ENCODE assay signal across 8 mouse cellular contexts in the genomic region with DNA sequence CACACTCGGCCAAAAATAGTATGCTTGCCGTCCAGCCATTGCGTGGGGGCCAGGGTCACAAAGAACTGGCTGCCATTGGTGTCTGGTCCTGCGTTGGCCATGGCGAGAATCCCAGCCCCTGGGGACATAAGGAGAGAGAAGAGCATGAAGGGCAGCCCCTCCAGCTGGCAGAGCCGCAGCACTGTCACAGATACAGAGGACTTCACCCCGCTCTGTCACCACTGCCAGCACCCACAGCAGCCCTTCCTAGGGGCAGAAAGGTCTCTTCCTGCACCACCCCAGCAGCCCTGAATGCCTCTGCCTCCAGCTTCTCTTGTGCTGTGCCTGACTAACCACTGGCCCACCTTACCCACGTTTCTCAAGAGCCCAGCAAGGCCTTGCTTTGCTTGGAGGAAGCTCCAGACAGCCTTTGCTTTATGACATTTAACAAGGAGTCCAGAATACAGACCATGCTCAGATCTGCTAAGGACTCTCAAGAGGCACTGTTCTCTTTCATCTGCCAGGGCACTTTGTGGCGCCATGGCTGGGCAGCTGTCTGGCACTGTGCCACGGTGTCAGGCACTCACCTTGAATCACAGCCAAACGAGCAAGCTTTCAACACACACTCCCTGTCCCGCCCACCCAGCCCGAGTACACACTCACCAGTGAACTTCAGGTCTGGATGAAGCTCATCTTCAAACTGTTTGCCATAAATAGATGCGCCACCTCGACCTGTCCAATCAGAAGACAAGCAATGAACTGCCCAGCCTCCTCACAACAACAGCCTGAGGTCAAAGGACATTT. TPM values are rescaled to one million over a fixed set of nuclear protein-coding genes. Genes with fewer than 3 reads are reported as not detected.
DNase-seq lines count a peak whose midpoint lies in the region; ATAC-seq and TF ChIP-seq lines count a peak whose summit lies in the region.

No protein-coding gene starts in this region.

- intact Hi-C loops in left cerebral cortex, adult 2 months (cut with DNase I): no loop called here

- no peak for DNase-seq in neural tube, embryonic 10.5 days (ENCODE audit: extremely low spot score, low spot score)
- peak; percentile 73 for DNase-seq in gastrocnemius, postnatal 10 days
- DNase-seq in kidney, adult 18-20 months: peak; percentile 84
- peak; percentile 86 to 92 for DNase-seq in lung, postnatal 4 days
- DNase-seq in left cerebral cortex, adult 2 months (ENCODE audit: extremely low spot score in 1 of 2, low spot score in 2 of 2): no peak
- no peak for DNase-seq in thymus, postnatal 0 days (ENCODE audit: low spot score)
- DNase-seq in cerebellum, adult 8-10 months: no peak

- H3K4me2 ChIP-seq in neural tube, embryonic 13.5 days: no peak overlapping the region

- H3K9me3 ChIP-seq in neural tube, embryonic 13.5 days: no peaks in the 10 kb centered on the region

- 0 out of 2 replicates have a peak overlapping the region, but pooled peaks have one; percentile 22 for H3K9ac ChIP-seq in neural tube, embryonic 13.5 days

- TF ChIP-seq CTCF in left cerebral cortex, adult 2 months (IDR thresholded peaks at IDR 0.05): no peak

- peaks cover 51% of the 10 kb centered on the region for H3K36me3 ChIP-seq in neural tube, embryonic 13.5 days

- peak overlapping the region; percentile 79 for H3K27ac ChIP-seq in neural tube, embryonic 13.5 days (replicated peaks)
- no peak overlapping the region for H3K27ac ChIP-seq in left cerebral cortex, adult 2 months

- no peak for ATAC-seq in neural tube, embryonic 13.5 days (ENCODE audit: low read depth)

- H3K27me3 ChIP-seq in neural tube, embryonic 13.5 days: no peaks in the 10 kb centered on the region

- peaks cover 32% of the 10 kb centered on the region for H3K4me1 ChIP-seq in neural tube, embryonic 13.5 days (replicated peaks)

- 72% methylated on average over 15 of the region's 15 CpGs for WGBS in neural tube, embryonic 13.5 days

- no peak overlapping the region for H3K4me3 ChIP-seq in neural tube, embryonic 13.5 days
- no peak overlapping the region for H3K4me3 ChIP-seq in left cerebral cortex, adult 2 months

RNA-seq across cellular contexts. Expression of a gene that starts 12.2 kb away (rescaled TPM):
- 100 and 110 TPM in 2 replicates for polyA plus RNA-seq in neural tube, embryonic 13.5 days (2015; fragmentation: Nextera tagmentation; extraction: Ambion mirVana)
- total RNA-seq in gastrocnemius, postnatal 10 days (2021): 10 to 100 TPM; 11.4 to 12.4 TPM
- 10 to 100 TPM; 19.8 to 20.0 TPM for total RNA-seq in left cerebral cortex, adult 2 months (2021)
- polyA plus RNA-seq in thymus, postnatal 0 days (2015; fragmentation: Nextera tagmentation; extraction: Ambion mirVana): 118 and 133 TPM in 2 replicates

RNA-seq across cellular contexts. Expression of a gene that starts 13.8 kb away (rescaled TPM):
- 21.6 and 23.4 TPM in 2 replicates for polyA plus RNA-seq in neural tube, embryonic 13.5 days (2015; fragmentation: Nextera tagmentation; extraction: Ambion mirVana)
- total RNA-seq in gastrocnemius, postnatal 10 days (2021): under 1 TPM; 0.32 to 0.49 TPM
- total RNA-seq in left cerebral cortex, adult 2 months (2021): 100 to 1,000 TPM; 141 to 148 TPM
- polyA plus RNA-seq in thymus, postnatal 0 days (2015; fragmentation: Nextera tagmentation; extraction: Ambion mirVana): 2.8 and 3.0 TPM in 2 replicates

RNA-seq across cellular contexts. Expression of a gene that starts 16.8 kb away (rescaled TPM):
- 98.2 and 125 TPM in 2 replicates for polyA plus RNA-seq in neural tube, embryonic 13.5 days (2015; fragmentation: Nextera tagmentation; extraction: Ambion mirVana)
- total RNA-seq in gastrocnemius, postnatal 10 days (2021): 100 to 1,000 TPM; 115 to 118 TPM
- total RNA-seq in left cerebral cortex, adult 2 months (2021): 10 to 100 TPM; 78.9 to 85.0 TPM
- polyA plus RNA-seq in thymus, postnatal 0 days (2015; fragmentation: Nextera tagmentation; extraction: Ambion mirVana): 92.2 and 95.2 TPM in 2 replicates

Comparison
In these comparisons a context has a peak if more than half of its experiments do, and no peak if none do; other contexts are left out.
1. DNase-seq: peak in gastrocnemius, postnatal 10 days (single experiment), kidney, adult 18-20 months (single experiment) and lung, postnatal 4 days (2 of 2); none in neural tube, embryonic 10.5 days (single experiment), left cerebral cortex, adult 2 months (0 of 2), thymus, postnatal 0 days (single experiment) and cerebellum, adult 8-10 months (single experiment).
2. RNA of a gene that starts 13.8 kb away (total RNA-seq): 141 to 148 TPM in left cerebral cortex, adult 2 months; 0.32 to 0.49 TPM in gastrocnemius, postnatal 10 days; every median in the first group is over 10 times any median in the second.